In genomic region chr15:10922061-10922460, GRCm38 (mm10) we compare ENCODE assay signal across 24 mouse cellular contexts. TPM values are rescaled to one million over a fixed set of nuclear protein-coding genes. Genes with fewer than 3 reads are reported as not detected.
"Had no signal": no experiment of that assay in that cellular context is flagged by ENCODE, and none has a peak within 500 bp of the region (broad histone marks: within the 10 kb centered on the region; RNA-seq: fewer than 3 reads in every experiment).

No protein-coding gene starts in this region.

- H3K4me3 ChIP-seq: layer of hippocampus, adult 2 months; limb, embryonic 10.5 days; limb, embryonic 13.5 days; liver, embryonic 15.5 days; midbrain, embryonic 12.5 days had no signal

- H3K27me3 ChIP-seq: liver, embryonic 15.5 days; midbrain, embryonic 12.5 days had no signal

- H3K4me1 ChIP-seq: limb, embryonic 10.5 days; limb, embryonic 13.5 days; liver, embryonic 15.5 days had no signal

- H3K4me2 ChIP-seq: limb, embryonic 13.5 days; liver, embryonic 15.5 days; midbrain, embryonic 12.5 days had no signal

- ATAC-seq: intestine, embryonic 16.5 days had no signal

- H3K36me3 ChIP-seq: limb, embryonic 10.5 days; limb, embryonic 13.5 days; liver, embryonic 15.5 days; midbrain, embryonic 12.5 days had no signal

- H3K9ac ChIP-seq: limb, embryonic 13.5 days; liver, embryonic 15.5 days; midbrain, embryonic 12.5 days had no signal

- H3K27ac ChIP-seq: limb, embryonic 10.5 days; limb, embryonic 13.5 days; liver, embryonic 15.5 days; midbrain, embryonic 12.5 days; stomach, postnatal 0 days had no signal

- DNase-seq: kidney, adult 18-20 months; kidney, adult 9 months; kidney, postnatal 25 days; liver; lung, adult 2 months; lung, postnatal 14 days; lung, postnatal 4 days; right cerebral cortex, adult 18-20 months; right cerebral cortex, postnatal 4 days; thymus, adult 2 months; thymus, postnatal 14 days; thymus, postnatal 4 days had no signal

- H3K9me3 ChIP-seq: limb, embryonic 10.5 days; limb, embryonic 13.5 days; liver, embryonic 15.5 days; midbrain, embryonic 12.5 days had no signal

RNA-seq across cellular contexts. Expression of gene C1qtnf3, which starts 30.1 kb away (rescaled TPM):
- total RNA-seq: layer of hippocampus, adult 2 months; layer of hippocampus, postnatal 25 days; left cerebral cortex, adult 18-20 months; left cerebral cortex, postnatal 25 days; megakaryocyte progenitor cell, adult 5-6 weeks; megakaryocyte-erythroid progenitor cell, adult 5-6 weeks had no signal
